In the genomic region with DNA sequence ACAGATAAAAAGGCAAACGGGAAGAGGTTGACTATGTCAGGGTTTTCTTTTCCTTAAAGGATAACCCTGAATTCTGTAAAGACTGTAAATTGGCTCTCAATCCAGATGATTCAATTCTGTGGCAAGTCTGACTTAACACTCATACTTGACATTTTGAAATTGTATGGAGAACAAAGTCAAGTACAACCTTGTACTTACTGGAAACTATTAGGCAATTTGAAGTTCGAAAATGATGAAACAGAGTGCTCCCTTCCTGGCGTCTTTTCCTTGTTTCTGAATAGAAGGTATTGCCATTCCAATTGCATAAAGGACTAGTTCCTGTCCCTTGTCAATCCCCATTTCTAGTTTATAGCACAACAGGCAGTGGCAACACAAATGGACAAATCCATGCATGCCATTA, we compare ENCODE assay signal across 23 mouse cellular contexts. TPM values are rescaled to one million over a fixed set of nuclear protein-coding genes. Genes with fewer than 3 reads are reported as not detected.
"Had no signal": no experiment of that assay in that cellular context is flagged by ENCODE, and none has a peak within 500 bp of the region (broad histone marks: within the 10 kb centered on the region; RNA-seq: fewer than 3 reads in every experiment).

No protein-coding gene starts in this region.

- H3K4me3 ChIP-seq: limb, embryonic 13.5 days; liver, embryonic 15.5 days; lung, embryonic 15.5 days; midbrain, embryonic 10.5 days; neural tube, embryonic 12.5 days had no signal

- DNase-seq: kidney, adult 18-20 months; kidney, postnatal 10 days; left cerebral cortex, postnatal 4 days; midbrain, embryonic 14.5 days; right cerebral cortex, postnatal 4 days; spleen, adult 18-20 months; thymus, adult 18-20 months; thymus, postnatal 25 days had no signal

- H3K4me1 ChIP-seq: limb, embryonic 13.5 days; liver, embryonic 15.5 days; lung, embryonic 15.5 days; neural tube, embryonic 12.5 days had no signal

RNA-seq across cellular contexts. Expression of gene Retnlb, which starts 17.2 kb away (rescaled TPM):
- total RNA-seq: layer of hippocampus, adult 8-10 months; layer of hippocampus, postnatal 14 days; left cerebral cortex, adult 18-20 months; left cerebral cortex, postnatal 10 days; left cerebral cortex, postnatal 4 days; monocyte, adult 5-6 weeks had no signal
- polyA plus RNA-seq: kidney, embryonic 14.5 days; limb, embryonic 13.5 days; liver, embryonic 11.5 days; liver, embryonic 15.5 days; midbrain, embryonic 10.5 days; midbrain, embryonic 14.5 days; neural tube, embryonic 12.5 days; stomach, embryonic 14.5 days; urinary bladder, adult 2 months had no signal

RNA-seq across cellular contexts. Expression of gene Trat1, which starts 27.6 kb away (rescaled TPM):
- polyA plus RNA-seq: kidney, embryonic 14.5 days; limb, embryonic 13.5 days; liver, embryonic 11.5 days; liver, embryonic 15.5 days; midbrain, embryonic 10.5 days; midbrain, embryonic 14.5 days; neural tube, embryonic 12.5 days had no signal

RNA-seq across cellular contexts. Expression of gene Retnla, which starts 42.9 kb away (rescaled TPM):
- total RNA-seq: layer of hippocampus, adult 8-10 months; left cerebral cortex, adult 18-20 months; left cerebral cortex, postnatal 10 days; left cerebral cortex, postnatal 4 days; neutrophil, adult 5-6 weeks had no signal
- polyA plus RNA-seq: kidney, embryonic 14.5 days; limb, embryonic 13.5 days; liver, embryonic 11.5 days; liver, embryonic 15.5 days; midbrain, embryonic 10.5 days; midbrain, embryonic 14.5 days; neural tube, embryonic 12.5 days had no signal
